Mouse (Mus musculus) T-helper 2 cell (primary cell): ENCODE results near the gene Nmu.

Source experiments
- in situ Hi-C: fragments of 300-600 bp; cut with MboI, MseI; formaldehyde crosslinking; loops from one replicate; pipeline ENCODE4 v1.15.1; 2025; ENCODE audit warnings: high pct_unique_total_duplicates

Nmu gene

DNA sequence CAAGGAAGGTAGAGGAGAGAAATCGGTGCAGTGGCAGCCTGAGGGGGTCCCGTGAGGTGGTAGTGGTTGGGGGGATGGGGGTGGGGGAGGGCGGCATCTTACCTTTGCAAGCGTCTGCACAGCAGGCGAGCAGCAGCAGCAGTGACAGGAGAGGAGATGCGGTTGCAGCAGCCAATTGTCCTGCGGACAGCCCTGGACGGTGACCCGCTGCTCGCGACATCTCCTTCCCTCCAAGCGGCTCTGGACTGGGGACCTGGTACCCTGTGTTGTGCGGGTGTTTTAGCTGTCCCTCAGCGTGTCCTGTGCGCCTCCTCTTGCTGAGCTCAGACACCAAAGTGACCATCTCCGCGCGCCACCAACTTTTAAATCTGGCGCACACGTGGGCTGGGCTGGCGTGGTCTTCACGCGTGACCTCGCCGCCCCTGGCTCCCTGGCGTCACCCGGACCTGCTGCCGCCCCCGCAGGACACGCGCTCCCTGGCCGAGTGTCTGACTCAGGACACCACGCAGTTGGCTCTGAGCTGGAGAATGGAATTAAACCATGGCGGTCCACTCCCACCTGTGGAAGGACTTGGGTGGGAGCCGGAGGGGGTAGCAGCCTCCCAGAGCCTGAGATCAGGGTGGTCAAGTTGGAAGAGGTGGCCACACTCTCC, at the start of gene Nmu:
Gene Nmu, minus strand, starts transcription at position 336 of the 652 bp plus-strand sequence.
- in situ Hi-C loops, result no loop called here

GRCm38 (mm10) chr5:76411697-76412096, 48.1 kb upstream of the Nmu start:
- in situ Hi-C loops, result no loop called here

DNA sequence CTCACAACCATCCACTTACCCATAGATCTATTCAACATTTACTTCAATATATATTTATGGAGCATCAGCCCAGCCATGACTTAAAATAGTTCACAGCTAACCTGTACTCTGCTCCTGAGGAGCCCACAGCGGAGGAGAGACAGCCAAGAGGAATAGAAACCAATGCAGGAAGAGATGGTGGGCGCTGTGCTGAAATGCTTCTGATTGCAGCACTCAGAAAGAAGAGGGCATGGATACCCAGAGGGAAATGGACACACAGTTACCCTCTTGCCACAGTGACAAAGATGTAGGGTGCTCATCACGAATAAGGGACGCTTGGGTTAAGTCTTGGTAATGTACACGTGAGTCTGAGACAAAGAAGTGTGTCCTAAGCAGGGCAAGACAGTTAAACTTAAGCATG, 30.8 kb upstream of the Nmu start:
- in situ Hi-C loops, result loop anchor here (25.0 kb wide), 1 partner anchor 1532 kb away; no protein-coding TSS in a partner anchor

DNA sequence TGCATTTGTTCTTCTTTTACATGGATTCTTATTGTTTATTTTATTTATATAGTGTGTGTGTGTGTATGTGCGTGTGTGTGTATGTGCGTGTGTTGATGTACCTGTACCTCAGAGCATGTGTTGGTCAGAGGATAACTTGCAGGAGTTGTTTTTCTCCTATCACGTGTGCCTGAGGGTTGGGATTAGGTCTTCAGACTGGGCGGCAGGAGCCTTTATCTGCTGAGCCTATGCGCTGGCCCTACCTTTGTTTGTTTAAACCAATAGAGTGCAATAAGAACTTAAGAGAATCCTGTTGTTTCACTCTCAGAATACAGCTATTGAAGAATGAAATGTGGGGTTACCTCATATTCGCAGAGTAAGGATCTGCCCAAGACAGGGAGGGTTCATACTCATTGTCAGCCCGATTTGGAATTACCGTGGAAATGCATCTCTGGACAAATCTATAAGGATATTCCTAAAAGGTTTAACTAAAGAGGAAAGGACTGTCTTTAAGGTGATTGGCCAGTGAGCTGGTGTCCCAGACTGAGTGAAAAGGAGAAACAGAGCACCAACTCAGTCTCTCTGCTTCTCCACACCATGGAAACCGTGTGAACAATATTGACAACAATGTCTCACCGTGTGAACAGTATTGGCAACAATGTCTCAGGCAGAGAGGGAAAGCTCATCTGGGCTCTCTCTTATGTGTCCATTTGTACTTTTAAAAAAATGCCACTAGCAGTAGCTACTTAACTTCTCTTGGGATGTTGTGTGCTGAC, 25.6 kb upstream of the Nmu start:
- in situ Hi-C loops, result loop anchor here (25.0 kb wide), 1 partner anchor 1527 kb away; no protein-coding TSS in a partner anchor

DNA sequence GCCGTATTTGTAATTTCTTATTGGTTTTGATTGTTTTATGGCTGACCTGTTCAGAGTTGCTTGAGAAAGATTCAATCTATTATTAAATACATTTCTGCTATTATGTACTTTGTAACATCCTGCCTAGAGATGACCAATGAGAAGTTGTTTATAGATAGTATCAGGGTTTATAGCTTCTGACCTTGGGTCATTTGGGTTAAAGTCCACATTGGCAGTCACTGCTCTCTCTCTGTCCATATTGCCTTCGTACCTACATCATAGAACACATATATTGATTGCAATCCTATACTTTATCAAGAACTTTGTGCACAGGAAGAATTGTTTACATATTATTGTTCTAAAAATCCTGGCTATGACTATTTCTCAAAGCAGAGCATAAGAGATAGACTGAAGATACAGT, 24.9 kb upstream of the Nmu start:
- in situ Hi-C loops, result loop anchor here (25.0 kb wide), 1 partner anchor 1526 kb away; no protein-coding TSS in a partner anchor

DNA sequence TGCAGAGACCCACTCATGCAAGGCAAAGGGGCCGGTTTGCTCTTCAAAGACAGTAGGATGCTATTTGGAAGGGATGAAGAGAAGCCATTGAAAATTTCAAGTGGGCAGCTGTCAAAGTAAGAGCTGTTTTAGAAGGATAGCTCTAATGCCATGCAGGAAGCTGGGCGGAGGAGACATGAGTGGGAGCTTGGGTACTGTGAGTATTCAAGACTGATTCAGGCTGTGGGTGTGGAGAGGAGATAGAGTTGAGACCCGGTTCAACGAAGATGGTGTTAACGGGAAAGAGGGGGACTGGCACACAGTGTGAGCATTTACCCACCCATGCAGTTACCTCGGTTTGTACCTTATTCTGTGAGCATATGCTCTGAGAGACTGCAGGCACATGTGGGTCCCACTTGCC, 20.1 kb upstream of the Nmu start:
- in situ Hi-C loops, result loop anchor here (25.0 kb wide), 1 partner anchor 1521 kb away; no protein-coding TSS in a partner anchor

GRCm38 (mm10) chr5:76381836-76382235, 18.2 kb upstream of the Nmu start:
- in situ Hi-C loops, result loop anchor here (25.0 kb wide), 1 partner anchor 1520 kb away; no protein-coding TSS in a partner anchor

- in situ Hi-C loops, result loop anchor here (25.0 kb wide), 1 partner anchor 1517 kb away; no protein-coding TSS in a partner anchor
Observed at GRCm38 (mm10) chr5:76379216-76379615, 15.6 kb upstream of the Nmu start.

DNA sequence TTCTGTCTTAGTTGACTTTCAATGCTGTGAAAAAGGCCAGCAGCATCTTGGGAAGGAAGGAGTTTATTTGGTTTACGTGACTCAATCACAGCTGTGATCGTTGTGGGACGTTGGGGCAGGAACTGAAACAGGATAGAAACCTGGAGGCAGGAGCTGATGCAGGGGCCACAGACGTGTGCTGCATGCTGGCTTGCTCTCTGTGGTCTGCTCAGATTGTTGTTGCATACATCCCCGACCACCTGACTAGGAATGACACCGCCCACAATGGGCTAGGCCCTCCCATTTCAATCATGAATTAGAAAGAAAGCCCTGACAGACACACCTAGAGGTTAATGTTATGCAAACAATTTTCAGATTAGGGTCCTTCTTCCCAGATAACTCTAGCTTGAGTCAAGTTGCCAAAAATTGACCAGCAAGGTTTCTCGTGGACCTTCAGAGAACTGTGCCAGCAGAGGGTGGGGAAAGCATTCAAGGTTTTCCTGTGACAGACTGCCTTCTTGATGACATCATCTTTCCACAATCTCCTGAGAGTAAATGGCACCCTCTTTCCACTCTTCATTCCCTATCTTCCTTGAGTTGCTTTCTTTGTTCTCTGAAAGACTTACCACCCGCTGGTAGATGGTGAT, 5.7 kb upstream of the Nmu start:
- in situ Hi-C loops, result no loop called here

GRCm38 (mm10) chr5:76365406-76365805, 1.8 kb upstream of the Nmu start:
- in situ Hi-C loops, result no loop called here

- in situ Hi-C loops, result no loop called here
Observed at GRCm38 (mm10) chr5:76360786-76361185, 2.8 kb downstream of the Nmu start.

DNA sequence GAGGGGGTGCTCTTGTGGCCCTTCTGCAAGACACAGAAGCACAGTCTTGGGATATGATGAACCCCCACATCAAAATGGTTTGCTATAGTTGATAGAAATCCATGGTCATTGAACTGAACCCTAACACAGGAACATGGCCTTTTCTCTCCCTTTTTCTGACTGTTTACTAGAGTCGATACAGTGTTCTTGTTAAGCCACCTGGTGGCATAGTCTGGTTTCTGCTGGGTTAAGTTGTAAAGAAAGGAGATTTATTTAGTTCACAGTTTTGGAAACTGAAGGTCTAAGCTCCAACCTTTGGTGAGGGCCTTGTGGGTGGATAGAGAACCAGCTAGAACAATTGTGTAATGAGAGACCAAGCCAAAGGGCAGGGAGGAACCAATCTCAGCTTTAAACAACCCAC, 3.5 kb downstream of the Nmu start:
- in situ Hi-C loops, result no loop called here

DNA sequence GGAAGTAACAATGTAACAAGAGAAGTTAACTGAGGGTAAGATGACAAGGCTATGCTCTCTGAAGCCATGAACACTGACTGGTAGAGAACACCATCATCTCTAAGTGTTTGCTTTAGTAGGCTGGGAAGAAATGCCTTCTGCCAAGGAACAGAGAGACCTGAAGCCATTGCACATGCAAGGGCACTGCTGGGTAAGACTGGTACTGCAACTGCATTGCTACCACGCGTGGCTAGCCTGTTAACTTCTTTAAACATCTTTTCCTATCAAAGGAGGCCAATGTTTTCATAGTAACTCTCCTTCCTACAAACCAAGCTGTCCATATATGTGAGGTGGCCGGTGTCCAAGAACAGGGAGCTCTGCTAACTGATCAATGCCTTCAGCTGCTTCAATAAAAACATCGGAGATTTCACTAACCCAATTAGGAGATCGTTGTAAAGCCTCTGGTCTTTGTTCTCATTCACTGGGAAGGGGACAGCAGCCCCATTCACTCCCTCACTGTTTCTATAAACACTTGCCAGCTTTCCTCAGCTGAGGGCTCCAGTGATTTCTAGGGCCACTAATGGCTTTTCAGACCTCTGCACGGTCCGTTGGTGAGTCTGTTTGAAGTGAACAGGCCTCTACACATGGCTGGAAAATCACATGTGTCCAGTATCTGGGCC, 11.5 kb downstream of the Nmu start:
- in situ Hi-C loops, result no loop called here

DNA sequence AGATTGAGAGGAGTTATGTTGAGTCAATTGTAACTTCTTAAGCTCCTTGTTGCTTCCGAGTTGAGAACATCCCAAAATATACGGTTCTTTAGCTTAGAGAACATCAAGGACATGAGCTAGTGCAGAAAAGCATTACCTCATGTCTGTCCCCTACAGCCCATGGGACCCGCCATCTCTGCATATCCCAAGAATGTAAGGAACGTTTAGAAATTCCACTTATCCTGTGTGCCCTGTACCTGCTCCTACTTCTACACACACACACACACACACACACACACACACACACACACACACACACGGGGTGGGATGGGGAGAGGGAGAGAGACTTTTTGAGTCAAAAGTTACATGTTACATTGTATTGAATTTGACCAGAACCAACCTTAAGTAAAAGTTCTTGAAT, 12.1 kb downstream of the Nmu start:
- in situ Hi-C loops, result no loop called here

- in situ Hi-C loops, result no loop called here
Observed at GRCm38 (mm10) chr5:76346137-76346536, 17.5 kb downstream of the Nmu start.

DNA sequence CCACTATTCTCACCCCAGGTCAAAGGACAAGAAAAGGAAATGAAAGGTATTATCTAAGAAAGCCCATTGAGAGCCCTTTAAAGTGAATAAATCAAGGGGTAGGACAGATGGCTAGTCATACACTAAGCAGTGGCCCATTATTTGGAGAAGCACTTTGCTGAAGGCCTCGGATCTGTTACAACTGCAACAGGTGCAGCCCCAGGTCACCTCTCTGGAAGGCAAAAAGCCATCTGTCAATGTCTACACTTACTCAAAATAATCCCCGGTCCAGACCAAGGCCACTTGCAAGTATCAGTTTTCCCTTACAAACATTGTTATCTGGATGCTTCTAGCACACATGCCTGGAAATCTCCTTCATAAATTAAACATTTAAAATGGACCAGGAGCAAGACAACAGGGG, 22.7 kb downstream of the Nmu start:
- in situ Hi-C loops, result no loop called here

DNA sequence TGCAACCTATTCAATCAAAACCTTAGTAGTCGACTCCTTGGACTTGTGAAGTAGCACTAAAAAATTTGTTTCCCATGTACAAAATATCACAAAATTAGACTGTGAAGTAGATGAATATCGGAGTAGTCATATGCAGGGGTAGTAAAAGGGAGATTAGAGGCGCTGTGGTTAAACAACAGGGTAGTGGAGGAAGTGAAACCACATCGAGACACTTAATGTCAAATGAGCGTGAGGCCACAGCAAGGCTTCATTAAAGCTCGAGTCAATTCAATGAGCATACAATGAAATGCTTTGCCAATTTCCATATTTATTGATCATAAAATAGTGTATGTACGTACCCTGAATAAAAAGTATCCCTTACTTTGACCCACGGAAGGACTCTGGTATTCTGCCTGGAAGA, 26.5 kb downstream of the Nmu start:
- in situ Hi-C loops, result no loop called here

DNA sequence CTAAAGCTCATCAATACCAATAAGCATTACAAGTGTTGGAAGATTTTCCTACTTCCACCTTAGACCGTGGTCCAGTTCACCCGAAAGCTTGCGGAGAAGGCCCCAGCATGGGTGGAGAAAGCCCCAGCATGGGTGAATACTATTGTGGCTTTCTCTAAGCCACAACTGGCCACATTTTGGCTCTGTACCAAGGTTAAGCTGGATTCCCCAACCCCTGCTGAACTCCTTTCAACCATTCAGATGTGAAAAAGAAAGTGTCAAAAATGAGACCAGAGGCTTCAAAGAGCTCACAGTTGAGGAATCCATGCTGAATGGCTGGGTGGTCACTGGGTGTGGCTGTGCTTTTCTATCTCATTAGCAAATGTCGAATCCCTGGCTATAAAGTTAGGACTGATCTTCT, 29.8 kb downstream of the Nmu start:
- in situ Hi-C loops, result no loop called here

GRCm38 (mm10) chr5:76330953-76331352, 32.6 kb downstream of the Nmu start, which contains the start of gene Pdcl2:
Gene Pdcl2 (minus strand): TSS chr5:76331156.
- in situ Hi-C loops, result no loop called here

DNA sequence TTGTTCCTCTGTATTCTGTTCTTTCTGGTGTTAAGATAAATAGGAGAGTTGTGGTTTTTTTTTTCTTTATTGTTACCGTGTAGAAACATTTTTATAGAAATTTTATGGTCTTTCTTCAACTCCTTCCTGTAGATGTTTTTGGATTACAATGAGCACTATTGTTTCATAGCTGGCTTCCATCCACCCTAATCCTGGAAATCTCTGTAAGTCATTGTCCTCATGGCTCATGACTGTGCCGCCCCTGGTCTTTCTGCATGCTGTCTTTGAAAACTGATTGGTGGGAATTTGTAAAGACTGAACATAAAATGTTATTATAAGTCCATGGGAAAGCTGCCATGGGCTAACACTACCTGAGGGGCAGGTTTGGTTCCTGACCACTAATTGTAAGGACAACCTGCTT, 36.3 kb downstream of the Nmu start:
- in situ Hi-C loops, result no loop called here

DNA sequence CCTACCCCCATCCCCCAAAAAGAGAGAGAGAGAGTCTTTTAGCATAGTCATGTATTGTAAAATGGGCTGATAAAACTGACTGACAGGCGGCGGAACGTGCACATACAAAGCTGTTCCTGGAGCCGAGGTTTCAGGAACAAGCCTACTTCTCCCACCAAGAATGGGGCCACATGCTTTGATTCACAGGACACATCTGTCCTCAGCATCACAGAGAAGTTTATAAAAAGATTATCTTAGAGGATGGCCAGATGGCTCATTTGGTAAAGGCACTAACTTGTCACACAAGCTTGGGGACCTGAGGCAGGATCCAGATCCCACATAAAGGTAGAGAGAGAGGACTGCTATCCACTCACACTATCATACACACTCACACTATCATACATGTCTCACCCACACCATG, 38.5 kb downstream of the Nmu start:
- in situ Hi-C loops, result no loop called here
